16 mouse cellular contexts compared by ENCODE assay signal in the genomic region with DNA sequence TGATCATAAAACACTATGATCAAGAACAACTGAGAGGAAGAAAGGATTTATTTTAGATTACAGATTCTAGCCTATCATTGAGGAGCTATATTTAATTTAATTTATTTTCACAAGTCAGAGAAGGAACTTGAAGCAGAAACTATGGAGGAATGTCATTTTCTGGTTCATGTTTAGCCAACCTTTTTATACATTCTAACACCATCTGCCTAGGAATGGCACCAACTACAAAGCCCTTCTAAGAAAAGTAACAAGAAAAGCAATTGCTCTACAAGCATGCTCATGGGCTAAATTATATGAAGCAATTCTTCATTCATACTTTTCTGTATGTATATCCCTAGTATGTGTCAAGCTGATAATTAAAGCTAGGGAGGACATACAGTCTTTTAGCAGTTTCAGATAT.
DNase-seq lines count a peak whose midpoint lies in the region; ATAC-seq lines count a peak whose summit lies in the region.
"Had no signal": no experiment of that assay in that cellular context is flagged by ENCODE, and none has a peak within 500 bp of the region (broad histone marks: within the 10 kb centered on the region; RNA-seq: fewer than 3 reads in every experiment).

No protein-coding gene starts in this region.

- ATAC-seq in frontal cortex, adult (ENCODE audit: low TSS enrichment) = peak; percentile 74
- ATAC-seq: forebrain, embryonic 15.5 days had no signal

- no peak for DNase-seq in frontal cortex, postnatal 14 days (ENCODE audit: low spot score in 2 of 2)
- peak; percentile 26 for DNase-seq in brain, embryonic 18.5 days (ENCODE audit: low read depth, low spot score)
- DNase-seq in thymus, postnatal 25 days = no peak
- DNase-seq in testis, postnatal 14 days (ENCODE audit: low spot score) = no peak
- DNase-seq: adrenal gland, adult 2 months; adrenal gland, postnatal 10 days; adrenal gland, postnatal 25 days; cerebellum, adult 11 months; cerebellum, adult 18-20 months; cerebellum, adult 8-10 months; cerebellum, adult 9-11 months; cerebellum, postnatal 14 days; cerebellum, postnatal 36 days; embryo, embryonic 11 days had no signal
